Mouse (Mus musculus) forebrain, postnatal 0 days (tissue): ENCODE data around the gene Prss23. TPM values are rescaled to one million over a fixed set of nuclear protein-coding genes. Genes with fewer than 3 reads are reported as not detected.

Experiments
- ATAC-seq: fragments of 200-750 bp; cut with Nextera tagmentation; 2 replicates; pipeline ENCODE4 v1.8.0; 2017; ENCODE audit warnings: mild to moderate bottlenecking, moderate library complexity
- DNase-seq: peaks from one replicate; pipeline ENCODE4 v3.0.0-alpha.2; 2015
- H3K27ac ChIP-seq: fragments of 300-500 bp; sonication (generic); 2 replicates; pipeline ENCODE4 v1.5.1; 2014; ENCODE audit warnings: low read depth, mild to moderate bottlenecking, antibody characterized with exemption, low read length, moderate library complexity, mixed read lengths
- H3K27me3 ChIP-seq: fragments of 300-500 bp; sonication (generic); 2 replicates; pipeline ENCODE4 v1.6.1; 2014; ENCODE audit warnings: mild to moderate bottlenecking, low read length, mixed read lengths; ENCODE audit not compliant: insufficient read depth
- H3K36me3 ChIP-seq: fragments of 300-500 bp; sonication (generic); 2 replicates; pipeline ENCODE4 v1.6.1; 2014; ENCODE audit warnings: mild to moderate bottlenecking, moderate library complexity; ENCODE audit not compliant: insufficient read depth
- H3K4me1 ChIP-seq: fragments of 300-500 bp; sonication (generic); 2 replicates; pipeline ENCODE4 v1.6.1; 2014; ENCODE audit warnings: antibody characterized with exemption; ENCODE audit not compliant: insufficient read depth
- H3K4me2 ChIP-seq: fragments of 300-500 bp; sonication (generic); 2 replicates; pipeline ENCODE4 v1.6.1; 2014; ENCODE audit warnings: low read depth, mild to moderate bottlenecking, moderate library complexity
- H3K4me3 ChIP-seq: fragments of 300-500 bp; sonication (generic); 2 replicates; pipeline ENCODE4 v1.5.1; 2014; ENCODE audit warnings: low read depth, low read length, mixed read lengths
- H3K9ac ChIP-seq: fragments of 300-500 bp; sonication (generic); 2 replicates; pipeline ENCODE4 v1.6.1; 2014; ENCODE audit warnings: mild to moderate bottlenecking
- H3K9me3 ChIP-seq: fragments of 300-500 bp; sonication (generic); 2 replicates; pipeline ENCODE4 v1.6.1; 2016; ENCODE audit warnings: low read length
- CTCF ChIP-seq: sonication (generic); IDR thresholded peaks from 2 replicates; pipeline ENCODE4 v1.5.1; 2016; ENCODE audit warnings: antibody characterized with exemption, control low read depth, low read depth
- WGBS: fragments of 180-500 bp; shearing (Covaris S2); extraction: QIAGEN DNeasy Blood & Tissue Kit; methylation state at CpG from one replicate; pipeline ENCODE4 v1.1.7; 2014; 5-methylcytosine and 5-hydroxymethylcytosine counted together
- polyA plus RNA-seq: library from polyadenylated mRNA; unstranded; fragments of >200 nt; fragmentation: Nextera tagmentation; extraction: Ambion mirVana; gene quantifications from 2 replicates; pipeline ENCODE4 v1.2.1, GENCODE M21; 2015
- total RNA-seq: library from RNA; depleted of rRNA; stranded (reverse); fragments of >200 nt; gene quantifications from 2 replicates; pipeline ENCODE4 v1.2.3, GENCODE M21; 2014

The Prss23 gene
- total and polyA plus RNA-seq, 2 experiments from 2014 or later: 11.5 to 18.1 TPM

- H3K4me3 ChIP-seq: no peak overlapping the region
- 84% methylated on average over 4 of the region's 4 CpGs for WGBS
- H3K9ac ChIP-seq: no peak overlapping the region
- ATAC-seq: no peak
- H3K27me3 ChIP-seq: no peaks in the 10 kb centered on the region
- H3K4me1 ChIP-seq: no peaks in the 10 kb centered on the region
- TF ChIP-seq CTCF: no peak
- no peaks in the 10 kb centered on the region for H3K9me3 ChIP-seq
- no peak overlapping the region for H3K4me2 ChIP-seq
- no peak for DNase-seq
- no peaks in the 10 kb centered on the region for H3K36me3 ChIP-seq
- no peak overlapping the region for H3K27ac ChIP-seq
These were observed 456 bp upstream of the Prss23 start for GRCm38 (mm10) chr7:89527430-89527856.

- no peak overlapping the region for H3K27ac ChIP-seq
- no peak overlapping the region for H3K4me2 ChIP-seq
- H3K9me3 ChIP-seq: no peaks in the 10 kb centered on the region
- no peak overlapping the region for H3K4me3 ChIP-seq
- no peak for ATAC-seq
- H3K36me3 ChIP-seq: no peaks in the 10 kb centered on the region
- H3K27me3 ChIP-seq: no peaks in the 10 kb centered on the region; the same call in 1 of the 2 replicates
- no peak overlapping the region for H3K9ac ChIP-seq
- H3K4me1 ChIP-seq: no peaks in the 10 kb centered on the region
- WGBS: 80% methylated on average over 4 of the region's 4 CpGs
- TF ChIP-seq CTCF: no peak
- no peak for DNase-seq
These were observed 3.2 kb downstream of the Prss23 start for GRCm38 (mm10) chr7:89523816-89524215.

GRCm38 (mm10) chr7:89522170-89522569 lies 4.8 kb downstream of the Prss23 start:
- DNase-seq (no peak), ATAC-seq (no peak)
- H3K27ac ChIP-seq: no peak overlapping the region
- no peak overlapping the region for H3K4me3 ChIP-seq
- TF ChIP-seq CTCF: no peak
- H3K9ac ChIP-seq: no peak overlapping the region
- no peak overlapping the region for H3K4me2 ChIP-seq
- WGBS: 86% methylated on average over 10 of the region's 10 CpGs
- no peaks in the 10 kb centered on the region; the same call in 1 of the 2 replicates for H3K27me3 ChIP-seq
- H3K36me3 ChIP-seq: no peaks in the 10 kb centered on the region
- H3K4me1 ChIP-seq: no peaks in the 10 kb centered on the region
- no peaks in the 10 kb centered on the region for H3K9me3 ChIP-seq

- DNase-seq (peak; percentile 41), ATAC-seq (peak; percentile 74)
- Histone ChIP-seq H3K27me3 (no peaks in the 10 kb centered on the region; the same call in 1 of the 2 replicates), H3K9ac (peak overlapping the region; percentile 39), H3K27ac (no peak overlapping the region; the same call in 1 of the 2 replicates), H3K9me3 (no peaks in the 10 kb centered on the region), H3K4me2 (peak overlapping the region; percentile 98), H3K4me1 (peaks cover 4% of the 10 kb centered on the region; the same call in 1 of the 2 replicates), H3K4me3 (peak overlapping the region; percentile 47), H3K36me3 (no peaks in the 10 kb centered on the region)
- WGBS: 2% methylated on average over 57 of the region's 61 CpGs
- TF ChIP-seq CTCF: peak; percentile 41
These were observed 9.3 kb downstream of the Prss23 start for GRCm38 (mm10) chr7:89517460-89518390.

- H3K4me2 ChIP-seq: peak overlapping the region; percentile 98
- ATAC-seq: peak; percentile 42; the same call in 1 of the 2 replicates
- WGBS: 7% methylated on average over 32 of the region's 32 CpGs
- H3K9me3 ChIP-seq: no peaks in the 10 kb centered on the region
- no peak overlapping the region for H3K27ac ChIP-seq
- peak overlapping the region; percentile 39 for H3K9ac ChIP-seq
- no peaks in the 10 kb centered on the region for H3K36me3 ChIP-seq
- no peaks in the 10 kb centered on the region; the same call in 1 of the 2 replicates for H3K27me3 ChIP-seq
- TF ChIP-seq CTCF: no peak
- DNase-seq: peak; percentile 7
- peaks cover 4% of the 10 kb centered on the region; the same call in 1 of the 2 replicates for H3K4me1 ChIP-seq
- peak overlapping the region; percentile 47 for H3K4me3 ChIP-seq
These were observed 10.2 kb downstream of the Prss23 start for GRCm38 (mm10) chr7:89516551-89517459.

- no peaks in the 10 kb centered on the region for H3K9me3 ChIP-seq
- H3K27ac ChIP-seq: no peak overlapping the region
- DNase-seq (no peak), ATAC-seq (peak; percentile 40; the same call in 1 of the 2 replicates)
- no peak overlapping the region for H3K4me2 ChIP-seq
- no peak overlapping the region for H3K9ac ChIP-seq
- no peaks in the 10 kb centered on the region for H3K27me3 ChIP-seq
- no peak for TF ChIP-seq CTCF
- WGBS: 15% methylated on average over 4 of the region's 4 CpGs
- peaks cover 3% of the 10 kb centered on the region; the same call in 1 of the 2 replicates for H3K4me1 ChIP-seq
- H3K36me3 ChIP-seq: no peaks in the 10 kb centered on the region
- H3K4me3 ChIP-seq: no peak overlapping the region
These were observed 15.0 kb downstream of the Prss23 start for GRCm38 (mm10) chr7:89511921-89512514.
